ENCODE assay signal across 9 mouse cellular contexts in genomic region chr12:8913701-8914340, GRCm38 (mm10). TPM values are rescaled to one million over a fixed set of nuclear protein-coding genes. Genes with fewer than 3 reads are reported as not detected.
DNase-seq lines count a peak whose midpoint lies in the region; ATAC-seq and TF ChIP-seq lines count a peak whose summit lies in the region.
"Had no signal": no experiment of that assay in that cellular context is flagged by ENCODE, and none has a peak within 500 bp of the region (broad histone marks: within the 10 kb centered on the region; RNA-seq: fewer than 3 reads in every experiment).

No protein-coding gene starts in this region.

- no peak overlapping the region for H3K4me3 ChIP-seq in kidney, adult 2 months (ENCODE audit: insufficient read depth, low read depth, low read length)
- no peak overlapping the region for H3K4me3 ChIP-seq in embryonic fibroblast, embryonic 13.5 days (ENCODE audit: insufficient read depth, low read length)

- no peaks in the 10 kb centered on the region for H3K27me3 ChIP-seq in kidney, adult 2 months (replicated peaks; ENCODE audit: control insufficient read depth, insufficient read depth, low read length)

- 43% methylated on average over 9 of the region's 9 CpGs for WGBS in kidney, adult 2 months

- TF ChIP-seq CTCF in kidney, adult 2 months (conservative IDR thresholded peaks at IDR 0.05; ENCODE audit: insufficient read depth, insufficient read length, low read depth, low read length): no peak
- TF ChIP-seq CTCF in embryonic fibroblast, embryonic 13.5 days (IDR thresholded peaks at IDR 0.05; ENCODE audit: borderline replicate concordance, insufficient read depth, low read length): peak; percentile 14; the same call in 1 of the 2 replicates

- peak; percentile 42 for DNase-seq in kidney, adult 2 months
- no peak for DNase-seq in kidney, adult 8-10 months
- peak; percentile 69 for DNase-seq in brain, adult 2 months (ENCODE audit: low read depth, low spot score)
- peak; percentile 30 to 31 for DNase-seq in kidney, postnatal 36 days
- no peak for DNase-seq in T-cell, adult 2 months (ENCODE audit: low spot score)
- DNase-seq in right cerebral cortex, postnatal 4 days: no peak

- peak overlapping the region; percentile 50 for H3K27ac ChIP-seq in kidney, adult 2 months (ENCODE audit: insufficient read depth, low read depth, low read length)
- peak overlapping the region; percentile 96 for H3K27ac ChIP-seq in embryonic fibroblast, embryonic 13.5 days (ENCODE audit: insufficient read depth, low read length)
- H3K27ac ChIP-seq: liver, embryonic 14.5 days had no signal

- no peaks in the 10 kb centered on the region for H3K36me3 ChIP-seq in kidney, adult 2 months (ENCODE audit: control insufficient read depth, insufficient read depth, low read length)

- TF ChIP-seq POLR2A in kidney, adult 2 months (IDR thresholded peaks at IDR 0.05; ENCODE audit: low read depth, low read length): no peak
- peak; percentile 50 for TF ChIP-seq POLR2A in embryonic fibroblast, embryonic 13.5 days (IDR thresholded peaks at IDR 0.05; ENCODE audit: low read depth, low read length)

- peaks cover 12% of the 10 kb centered on the region for H3K4me1 ChIP-seq in kidney, adult 2 months (ENCODE audit: control insufficient read depth, insufficient read depth, low read length)
- peaks cover 13% of the 10 kb centered on the region for H3K4me1 ChIP-seq in embryonic fibroblast, embryonic 13.5 days (ENCODE audit: control insufficient read depth, insufficient read depth, low read length)

- ATAC-seq in inflammation-experienced regulatory T-cells, adult 6 months: no peak

RNA-seq across cellular contexts. Expression of gene Laptm4a, which starts 7.6 kb away (rescaled TPM):
- polyA plus RNA-seq in kidney, adult 2 months (2012; rRNA removed): 256 and 291 TPM in 2 replicates
- polyA plus RNA-seq in embryonic fibroblast, embryonic 13.5 days (2011; ENCODE audit: insufficient read length, low read depth, missing spikeins): 780 and 861 TPM in 2 replicates
- 100 to 1,000 TPM; 117 to 185 (median 137) TPM for polyA plus RNA-seq in inflammation-experienced regulatory T-cells, adult 6 months (2017; shearing (Covaris generic))

RNA-seq across cellular contexts. Expression of gene Matn3, which starts 33.9 kb away (rescaled TPM):
- not detected in 2 replicates for polyA plus RNA-seq in kidney, adult 2 months (2012; rRNA removed)
- polyA plus RNA-seq in embryonic fibroblast, embryonic 13.5 days (2011; ENCODE audit: insufficient read length, low read depth, missing spikeins): 0.33 and 0.48 TPM in 2 replicates
- not detected for polyA plus RNA-seq in inflammation-experienced regulatory T-cells, adult 6 months (2017; shearing (Covaris generic))

RNA-seq across cellular contexts. Expression of gene Wdr35, which starts 59.9 kb away (rescaled TPM):
- polyA plus RNA-seq in kidney, adult 2 months (2012; rRNA removed): 5.3 and 6.0 TPM in 2 replicates
- polyA plus RNA-seq in embryonic fibroblast, embryonic 13.5 days (2011; ENCODE audit: insufficient read length, low read depth, missing spikeins): 31.9 and 33.4 TPM in 2 replicates
- 1 to 10 TPM; 2.8 to 3.1 (median 2.9) TPM for polyA plus RNA-seq in inflammation-experienced regulatory T-cells, adult 6 months (2017; shearing (Covaris generic))

Comparison
In these comparisons a context has a peak if more than half of its experiments do, and no peak if none do; other contexts are left out.
1. DNase-seq: peak in kidney, adult 2 months (single experiment), brain, adult 2 months (single experiment) and kidney, postnatal 36 days (2 of 2); none in kidney, adult 8-10 months (0 of 2), T-cell, adult 2 months (single experiment) and right cerebral cortex, postnatal 4 days (single experiment).